Mouse (Mus musculus) heart, postnatal 0 days (tissue): ENCODE results near the gene Micu1. TPM values are rescaled to one million over a fixed set of nuclear protein-coding genes. Genes with fewer than 3 reads are reported as not detected.

Experiments used
- ATAC-seq: fragments of 200-750 bp; cut with Nextera tagmentation; 2 replicates; pipeline ENCODE4 v1.8.0; 2017; ENCODE audit warnings: low read depth, moderate number of reproducible peaks, moderate library complexity; ENCODE audit not compliant: insufficient read depth
- DNase-seq: peaks from one replicate; pipeline ENCODE4 v3.0.0-alpha.2; 2016; ENCODE audit warnings: low spot score
- H3K27ac ChIP-seq: fragments of 300-500 bp; sonication (generic); 2 replicates; pipeline ENCODE4 v1.5.1; 2014; ENCODE audit warnings: low read depth, mild to moderate bottlenecking
- H3K27me3 ChIP-seq: fragments of 300-500 bp; sonication (generic); 2 replicates; pipeline ENCODE4 v1.6.1; 2014; ENCODE audit warnings: low read length, mixed read lengths; ENCODE audit not compliant: control insufficient read depth, insufficient read depth
- H3K36me3 ChIP-seq: fragments of 300-500 bp; sonication (generic); replicated peaks from 2 replicates; pipeline ENCODE4 v1.6.1; 2014; ENCODE audit warnings: low read length, mixed read lengths; ENCODE audit not compliant: control insufficient read depth, insufficient read depth
- H3K4me1 ChIP-seq: fragments of 300-500 bp; sonication (generic); 2 replicates; pipeline ENCODE4 v1.6.1; 2014; ENCODE audit warnings: antibody characterized with exemption; ENCODE audit not compliant: control insufficient read depth, insufficient read depth
- H3K4me2 ChIP-seq: fragments of 300-500 bp; sonication (generic); 2 replicates; pipeline ENCODE4 v1.6.1; 2014; ENCODE audit warnings: low read depth, mild to moderate bottlenecking, low read length, moderate library complexity
- H3K4me3 ChIP-seq: fragments of 300-500 bp; sonication (generic); 2 replicates; pipeline ENCODE4 v1.5.1; 2014; ENCODE audit warnings: low read depth, low read length
- H3K9ac ChIP-seq: fragments of 300-500 bp; sonication (generic); replicated peaks from 2 replicates; pipeline ENCODE4 v1.6.1; 2014; ENCODE audit warnings: low read depth, low read length, mixed read lengths
- H3K9me3 ChIP-seq: fragments of 300-500 bp; sonication (generic); replicated peaks from 2 replicates; pipeline ENCODE4 v1.6.1; 2016; ENCODE audit warnings: low read length; ENCODE audit not compliant: control insufficient read depth
- CTCF ChIP-seq: IDR thresholded peaks from 2 replicates; pipeline ENCODE4 v1.5.1; 2016; ENCODE audit warnings: antibody characterized with exemption, control low read depth, low read depth
- EP300 ChIP-seq: IDR thresholded peaks from 2 replicates; pipeline ENCODE4 v1.6.1; 2016; ENCODE audit warnings: antibody characterized with exemption, low read depth
- WGBS: fragments of 180-500 bp; shearing (Covaris S2); extraction: QIAGEN DNeasy Blood & Tissue Kit; methylation state at CpG from one replicate; pipeline ENCODE4 v1.1.7; 2014; 5-methylcytosine and 5-hydroxymethylcytosine counted together
- polyA plus RNA-seq: library from polyadenylated mRNA; unstranded; fragments of >200 nt; fragmentation: Nextera tagmentation; extraction: Ambion mirVana; gene quantifications from 2 replicates; pipeline ENCODE4 v1.2.1, GENCODE M21; 2015
- total RNA-seq: library from RNA; depleted of rRNA; stranded (reverse); fragments of >200 nt; gene quantifications from 2 replicates; pipeline ENCODE4 v1.2.3, GENCODE M21; 2014; ENCODE audit warnings: low replicate concordance

Micu1 gene
- total and polyA plus RNA-seq, 2 experiments from 2014 or later, result 23.9 to 25.0 TPM

GRCm38 (mm10) chr10:59819146-59819545, 116.9 kb downstream of the Micu1 start:
- 58% methylated on average over 9 of the region's 9 CpGs for WGBS
- Histone ChIP-seq H3K4me1 (no peaks in the 10 kb centered on the region), H3K27ac (no peak overlapping the region), H3K4me3 (no peak overlapping the region), H3K9me3 (no peaks in the 10 kb centered on the region), H3K27me3 (no peaks in the 10 kb centered on the region), H3K36me3 (no peaks in the 10 kb centered on the region), H3K9ac (no peak overlapping the region), H3K4me2 (no peak overlapping the region)
- ATAC-seq (no peak), DNase-seq (no peak)
- TF ChIP-seq CTCF, result no peak
- no peak for TF ChIP-seq EP300

GRCm38 (mm10) chr10:59820886-59821285, 118.6 kb downstream of the Micu1 start:
- Histone ChIP-seq H3K4me2 (no peak overlapping the region), H3K27ac (no peak overlapping the region), H3K4me1 (no peaks in the 10 kb centered on the region), H3K27me3 (no peaks in the 10 kb centered on the region), H3K9ac (no peak overlapping the region), H3K4me3 (no peak overlapping the region), H3K9me3 (no peaks in the 10 kb centered on the region), H3K36me3 (no peaks in the 10 kb centered on the region)
- no peak for TF ChIP-seq CTCF
- no peak for TF ChIP-seq EP300
- DNase-seq (no peak), ATAC-seq (no peak)
- WGBS, result 86% methylated on average over 5 of the region's 5 CpGs

DNA sequence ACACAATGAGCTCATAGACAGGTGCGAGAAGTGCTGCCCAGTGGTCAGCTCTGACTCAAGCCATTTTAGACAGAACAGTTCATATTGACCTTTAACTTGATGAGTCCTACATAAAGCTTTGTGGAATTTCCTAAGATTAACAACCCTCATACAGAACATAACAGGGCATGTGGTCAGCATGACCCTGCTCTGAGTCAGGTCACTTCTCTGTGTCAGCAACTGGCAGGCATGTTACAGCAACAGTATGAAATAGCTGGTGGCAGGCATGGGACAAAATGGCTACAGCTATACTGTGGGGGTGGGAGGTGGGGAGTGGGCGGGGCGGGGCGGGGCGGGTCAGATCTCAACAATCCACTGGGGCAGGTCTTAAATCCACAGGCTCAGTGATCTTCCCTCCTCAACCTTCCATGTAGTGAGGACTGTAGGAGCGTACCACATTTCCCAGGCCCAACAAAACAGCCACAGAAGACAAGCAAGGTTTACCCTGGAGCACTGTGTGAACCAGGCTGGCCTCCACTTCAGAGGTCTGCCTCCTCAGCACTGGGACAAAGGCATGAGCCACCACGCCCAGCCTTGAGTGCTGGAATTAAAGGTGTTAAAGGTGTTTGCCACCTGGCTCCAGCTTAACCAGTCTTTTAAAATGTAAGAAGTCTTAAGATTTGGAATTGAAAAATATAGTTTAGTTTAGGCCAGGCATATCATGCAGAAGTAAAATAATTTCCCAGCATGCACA, 119.2 kb downstream of the Micu1 start:
- no peaks in the 10 kb centered on the region for H3K27me3 ChIP-seq
- 93% methylated on average over 7 of the region's 7 CpGs for WGBS
- H3K27ac ChIP-seq, result no peak overlapping the region
- no peaks in the 10 kb centered on the region for H3K36me3 ChIP-seq
- ATAC-seq (no peak), DNase-seq (no peak)
- no peaks in the 10 kb centered on the region for H3K4me1 ChIP-seq
- no peaks in the 10 kb centered on the region for H3K9me3 ChIP-seq
- no peak overlapping the region for H3K4me3 ChIP-seq
- TF ChIP-seq EP300 (no peak), CTCF (no peak)
- no peak overlapping the region for H3K9ac ChIP-seq
- no peak overlapping the region for H3K4me2 ChIP-seq

DNA sequence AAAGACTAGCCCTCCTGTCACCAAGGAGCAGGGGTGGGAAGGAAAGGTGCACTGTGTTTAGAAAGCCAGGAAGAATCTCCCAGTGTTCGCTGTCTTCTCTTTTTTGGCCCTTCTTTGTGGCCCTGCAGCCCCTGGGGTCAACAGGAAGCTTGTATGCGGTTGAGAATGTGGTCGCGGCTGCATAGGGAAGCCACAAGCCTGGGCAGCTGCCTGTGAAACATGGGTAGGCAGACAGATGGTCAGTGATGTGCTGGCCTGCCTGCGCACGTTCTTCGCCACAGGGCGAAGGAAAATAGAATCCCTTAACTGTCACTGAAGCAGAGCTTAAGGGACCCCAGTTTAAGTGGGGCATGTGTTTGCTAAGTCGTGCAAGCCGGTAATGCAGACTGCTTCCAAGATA, 120.6 kb downstream of the Micu1 start:
- Histone ChIP-seq H3K27me3 (no peaks in the 10 kb centered on the region), H3K9ac (no peak overlapping the region), H3K36me3 (peaks cover 4% of the 10 kb centered on the region), H3K4me2 (no peak overlapping the region), H3K4me1 (no peaks in the 10 kb centered on the region), H3K4me3 (no peak overlapping the region), H3K27ac (no peak overlapping the region), H3K9me3 (no peaks in the 10 kb centered on the region)
- ATAC-seq (no peak), DNase-seq (no peak)
- WGBS, result 90% methylated on average over 10 of the region's 10 CpGs
- TF ChIP-seq EP300 (no peak), CTCF (no peak)

- Histone ChIP-seq H3K27me3 (no peaks in the 10 kb centered on the region), H3K9me3 (no peaks in the 10 kb centered on the region)
Measured at GRCm38 (mm10) chr10:59825137-59825812, 123.0 kb downstream of the Micu1 start.

More at GRCm38 (mm10) chr10:59825137-59825812, 123.0 kb downstream of the Micu1 start:
- DNase-seq, result peak; percentile 16
- ATAC-seq, result peak; percentile 73
- WGBS, result 67% methylated on average over 16 of the region's 16 CpGs
- Histone ChIP-seq H3K36me3 (peaks cover 16% of the 10 kb centered on the region), H3K27ac (0 out of 2 replicates have a peak overlapping the region, but pooled peaks have one; percentile 15), H3K9ac (no peak overlapping the region), H3K4me3 (no peak overlapping the region), H3K4me2 (no peak overlapping the region), H3K4me1 (no peaks in the 10 kb centered on the region)
- TF ChIP-seq EP300 (no peak), CTCF (no peak)
